Mouse (Mus musculus): ENCODE measurements around the gene Fgf3. TPM values are rescaled to one million over a fixed set of nuclear protein-coding genes. Genes with fewer than 3 reads are reported as not detected.

Gene Fgf3
- total and polyA plus RNA-seq, 2 experiments from 2014 or later: 1.9 to 6.1 TPM

DNA sequence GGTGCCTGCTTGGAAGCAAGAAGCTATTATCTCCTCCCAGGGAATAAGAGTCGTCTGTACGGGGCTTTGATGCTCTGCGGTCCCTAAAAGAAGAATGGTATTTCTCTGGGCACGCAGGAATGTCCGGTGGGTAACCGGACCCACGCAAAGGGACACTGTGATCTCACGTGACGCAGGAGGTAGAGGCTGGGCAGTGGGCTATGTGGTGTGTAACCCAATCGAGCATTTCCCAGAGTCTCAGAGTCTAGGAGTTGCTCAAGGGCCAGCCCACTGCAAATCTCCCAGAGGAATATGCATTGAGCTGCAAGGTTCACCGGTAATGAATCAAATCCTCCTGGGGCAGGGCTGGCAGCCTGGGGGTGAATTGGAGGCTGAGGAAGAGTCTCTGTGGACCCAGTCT is 9.5 kb upstream of the Fgf3 start:
- TF ChIP-seq CTCF (IDR thresholded peaks at IDR 0.05; ENCODE audit: low read depth): no peak
- H3K4me2 ChIP-seq (ENCODE audit: low read depth): no peak overlapping the region
- no peaks in the 10 kb centered on the region for H3K4me1 ChIP-seq (ENCODE audit: insufficient read depth)
- no peaks in the 10 kb centered on the region for H3K36me3 ChIP-seq (ENCODE audit: insufficient read depth)
- H3K9ac ChIP-seq: no peak overlapping the region
- DNase-seq (no peak), ATAC-seq (no peak)
- no peak overlapping the region for H3K27ac ChIP-seq (ENCODE audit: low read depth, low read length)
- no peak overlapping the region for H3K4me3 ChIP-seq (ENCODE audit: low read depth, low read length)
- no peaks in the 10 kb centered on the region for H3K27me3 ChIP-seq (ENCODE audit: insufficient read depth, low read length)
- H3K9me3 ChIP-seq (ENCODE audit: low read length): no peaks in the 10 kb centered on the region
- WGBS: 50% methylated on average over 11 of the region's 11 CpGs

DNA sequence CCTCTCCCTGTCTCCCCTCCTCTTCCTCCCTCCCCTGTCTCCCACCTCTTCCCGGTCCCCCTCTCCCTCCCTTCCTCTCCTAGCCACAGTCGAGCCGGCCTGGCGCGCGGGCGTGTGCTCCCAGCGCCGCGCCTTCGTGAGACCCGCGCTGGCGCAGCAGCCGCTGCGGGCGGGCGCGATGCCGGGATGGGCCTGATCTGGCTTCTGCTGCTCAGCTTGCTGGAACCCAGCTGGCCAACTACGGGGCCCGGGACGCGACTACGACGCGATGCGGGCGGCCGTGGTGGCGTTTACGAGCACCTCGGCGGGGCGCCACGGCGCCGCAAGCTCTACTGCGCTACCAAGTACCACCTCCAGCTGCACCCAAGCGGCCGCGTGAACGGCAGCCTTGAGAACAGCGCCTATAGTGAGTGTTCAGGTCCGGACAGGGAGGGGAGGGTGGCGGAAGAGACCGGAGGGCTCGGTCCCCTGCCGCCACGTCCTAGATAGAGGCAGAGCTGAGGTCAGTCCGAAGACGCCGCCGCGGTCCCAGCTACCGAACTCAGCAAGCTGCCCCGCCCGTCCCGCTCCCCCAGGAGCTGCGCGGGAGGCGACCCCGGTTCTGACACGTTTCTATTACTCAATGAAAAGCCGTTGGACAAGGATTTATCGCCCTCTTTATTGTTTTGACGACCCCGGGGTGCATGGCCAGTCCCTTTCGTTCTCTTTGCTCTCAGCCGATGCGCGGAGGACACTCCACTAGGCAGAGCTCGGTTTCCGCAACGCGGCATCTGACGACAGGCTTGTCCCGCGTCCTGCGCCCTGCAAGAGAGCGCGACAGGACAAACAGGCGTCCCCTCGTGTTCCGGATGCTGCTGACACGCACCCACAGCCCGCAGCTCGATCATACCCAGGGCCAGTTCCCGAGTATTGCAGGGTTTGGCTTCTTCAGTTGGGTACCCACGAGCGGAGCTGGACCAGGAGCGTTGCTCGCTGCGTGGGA is 930 bp downstream of the Fgf3 start:
- ATAC-seq (peak; percentile 83), DNase-seq (peak; percentile 52)
- Histone ChIP-seq H3K9me3 (ENCODE audit: low read length) (no peaks in the 10 kb centered on the region), H3K4me1 (ENCODE audit: insufficient read depth) (no peaks in the 10 kb centered on the region), H3K27ac (ENCODE audit: low read depth, low read length) (no peak overlapping the region), H3K9ac (peak overlapping the region; percentile 46; the same call in 1 of the 2 replicates), H3K36me3 (ENCODE audit: insufficient read depth) (no peaks in the 10 kb centered on the region), H3K27me3 (ENCODE audit: insufficient read depth, low read length) (peaks cover 46% of the 10 kb centered on the region), H3K4me3 (ENCODE audit: low read depth, low read length) (peak overlapping the region; percentile 43), H3K4me2 (ENCODE audit: low read depth) (peak overlapping the region; percentile 61)
- TF ChIP-seq CTCF (IDR thresholded peaks at IDR 0.05; ENCODE audit: low read depth): peak; percentile 29
- under 1% methylated on average over 94 of the region's 94 CpGs for WGBS

DNA sequence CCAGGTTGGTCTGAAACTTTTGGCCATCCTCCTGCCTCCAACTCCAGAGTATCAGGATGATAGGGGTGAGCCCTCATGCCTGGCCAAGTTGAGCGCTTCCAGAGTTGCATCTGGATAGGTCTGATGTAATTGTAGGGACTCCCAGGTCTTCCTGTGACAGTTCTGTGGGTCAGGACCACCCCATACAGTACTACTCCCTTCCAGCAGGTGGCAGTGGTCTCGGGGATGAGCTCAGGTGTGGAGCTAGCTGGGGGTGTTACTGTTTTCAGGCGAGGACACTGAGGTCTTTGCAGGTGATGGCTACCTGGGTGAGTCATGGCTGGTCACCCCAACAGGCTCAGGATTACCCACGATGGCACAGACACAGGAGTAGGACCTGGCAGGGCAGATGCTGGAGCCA is 8.3 kb downstream of the Fgf3 start:
- 25% methylated on average over 4 of the region's 4 CpGs for WGBS
- ATAC-seq: no peak
- no peak overlapping the region for H3K27ac ChIP-seq (ENCODE audit: low read depth, low read length)
- H3K4me3 ChIP-seq (ENCODE audit: low read depth, low read length): no peak overlapping the region
- H3K9me3 ChIP-seq (ENCODE audit: low read length): no peaks in the 10 kb centered on the region
- peak; percentile 67 for TF ChIP-seq CTCF (IDR thresholded peaks at IDR 0.05; ENCODE audit: low read depth)
- no peak for DNase-seq
- peaks cover 4% of the 10 kb centered on the region; the same call in 1 of the 2 replicates for H3K27me3 ChIP-seq (ENCODE audit: insufficient read depth, low read length)
- H3K4me1 ChIP-seq (ENCODE audit: insufficient read depth): no peaks in the 10 kb centered on the region
- H3K4me2 ChIP-seq (ENCODE audit: low read depth): no peak overlapping the region
- no peaks in the 10 kb centered on the region for H3K36me3 ChIP-seq (ENCODE audit: insufficient read depth)
- no peak overlapping the region for H3K9ac ChIP-seq

DNA sequence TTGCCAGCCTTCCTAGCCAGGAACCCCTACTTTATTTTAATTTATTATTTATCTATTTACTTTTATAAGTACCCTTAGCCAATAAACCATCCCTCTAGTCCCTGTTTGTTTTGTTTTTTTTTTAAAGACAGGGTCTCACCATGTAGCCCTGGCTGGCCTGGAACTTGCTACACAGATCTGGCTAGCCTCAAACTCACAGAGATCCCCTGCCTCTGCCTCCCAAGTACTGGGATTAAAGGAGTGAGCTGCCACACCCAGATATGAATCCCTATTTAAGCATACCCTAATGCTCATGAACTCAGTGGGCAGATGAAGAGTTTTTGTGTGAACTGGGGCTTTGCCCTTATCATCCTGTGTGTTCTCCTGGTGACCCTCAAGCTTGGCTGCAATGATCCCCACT is 9.2 kb downstream of the Fgf3 start, which contains the start of gene Fgf4:
Fgf4 (plus strand) TSS at position 301 of the 400 bp plus-strand sequence.
- Histone ChIP-seq H3K27me3 (ENCODE audit: insufficient read depth, low read length) (no peaks in the 10 kb centered on the region), H3K9ac (no peak within 1 kb of the TSS), H3K27ac (ENCODE audit: low read depth, low read length) (no peak within 1 kb of the TSS), H3K36me3 (ENCODE audit: insufficient read depth) (no peaks in the 10 kb centered on the region), H3K4me3 (ENCODE audit: low read depth, low read length) (no peak within 1 kb of the TSS), H3K9me3 (ENCODE audit: low read length) (no peaks in the 10 kb centered on the region), H3K4me1 (ENCODE audit: insufficient read depth) (no peaks in the 10 kb centered on the region), H3K4me2 (ENCODE audit: low read depth) (no peak within 1 kb of the TSS)
- DNase-seq (no peak), ATAC-seq (no peak)
- TF ChIP-seq CTCF (IDR thresholded peaks at IDR 0.05; ENCODE audit: low read depth): no peak

DNA sequence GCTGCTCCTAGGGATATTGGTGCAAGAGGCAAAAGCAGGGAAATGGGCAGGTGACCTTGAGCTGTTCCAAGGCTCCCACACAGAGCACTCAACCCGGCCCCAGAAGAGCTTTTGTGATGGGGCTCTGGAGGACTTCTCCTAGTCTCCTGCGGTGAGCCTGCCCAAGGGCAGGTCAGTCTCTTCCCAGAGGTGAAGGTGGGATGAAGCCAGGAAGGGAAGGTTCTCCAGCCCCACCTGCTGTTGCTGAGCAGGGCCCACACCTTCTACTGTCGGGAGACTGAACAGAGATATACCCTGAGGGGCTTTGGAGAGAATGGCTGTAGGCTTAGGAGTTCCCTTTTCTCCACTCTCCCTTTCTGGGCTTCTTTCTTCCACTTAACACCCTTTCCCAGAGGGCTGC is 13.4 kb downstream of the Fgf3 start:
- TF ChIP-seq CTCF (IDR thresholded peaks at IDR 0.05; ENCODE audit: low read depth): no peak
- Histone ChIP-seq H3K4me3 (ENCODE audit: low read depth, low read length) (no peak overlapping the region), H3K4me1 (ENCODE audit: insufficient read depth) (no peaks in the 10 kb centered on the region), H3K4me2 (ENCODE audit: low read depth) (no peak overlapping the region), H3K27me3 (ENCODE audit: insufficient read depth, low read length) (no peaks in the 10 kb centered on the region), H3K9ac (no peak overlapping the region), H3K36me3 (ENCODE audit: insufficient read depth) (no peaks in the 10 kb centered on the region), H3K9me3 (ENCODE audit: low read length) (no peaks in the 10 kb centered on the region), H3K27ac (ENCODE audit: low read depth, low read length) (no peak overlapping the region)
- DNase-seq (no peak), ATAC-seq (no peak)
- WGBS: 60% methylated on average over 3 of the region's 3 CpGs

DNA sequence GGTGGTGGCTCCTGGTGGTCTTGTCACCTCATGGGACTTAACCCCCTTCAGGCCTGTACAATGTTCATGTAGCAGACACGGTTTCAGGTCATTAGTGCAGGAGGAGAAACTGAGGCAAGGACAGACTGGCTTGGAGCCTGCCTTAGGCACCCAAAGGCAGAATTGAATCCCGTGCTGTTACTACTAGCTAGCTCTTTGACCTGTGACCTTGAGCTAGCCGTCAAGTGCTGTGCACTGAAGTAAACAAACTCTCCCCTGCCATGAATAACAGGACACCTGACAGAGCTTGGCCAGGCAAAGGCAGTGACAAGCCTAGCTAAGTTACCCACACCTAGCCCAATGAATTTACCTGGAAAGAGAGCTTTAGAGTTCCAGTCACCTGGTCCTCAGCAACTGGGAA is 17.1 kb downstream of the Fgf3 start:
- H3K27ac ChIP-seq (ENCODE audit: low read depth, low read length): no peak overlapping the region
- 66% methylated on average over 3 of the region's 3 CpGs for WGBS
- H3K9ac ChIP-seq: no peak overlapping the region
- no peak overlapping the region for H3K4me3 ChIP-seq (ENCODE audit: low read depth, low read length)
- DNase-seq: no peak
- TF ChIP-seq CTCF (IDR thresholded peaks at IDR 0.05; ENCODE audit: low read depth): no peak
- no peaks in the 10 kb centered on the region for H3K4me1 ChIP-seq (ENCODE audit: insufficient read depth)
- no peak overlapping the region for H3K4me2 ChIP-seq (ENCODE audit: low read depth)
- no peaks in the 10 kb centered on the region for H3K9me3 ChIP-seq (ENCODE audit: low read length)
- H3K36me3 ChIP-seq (ENCODE audit: insufficient read depth): no peaks in the 10 kb centered on the region
- no peak for ATAC-seq
- peaks cover 4% of the 10 kb centered on the region for H3K27me3 ChIP-seq (ENCODE audit: insufficient read depth, low read length)

DNA sequence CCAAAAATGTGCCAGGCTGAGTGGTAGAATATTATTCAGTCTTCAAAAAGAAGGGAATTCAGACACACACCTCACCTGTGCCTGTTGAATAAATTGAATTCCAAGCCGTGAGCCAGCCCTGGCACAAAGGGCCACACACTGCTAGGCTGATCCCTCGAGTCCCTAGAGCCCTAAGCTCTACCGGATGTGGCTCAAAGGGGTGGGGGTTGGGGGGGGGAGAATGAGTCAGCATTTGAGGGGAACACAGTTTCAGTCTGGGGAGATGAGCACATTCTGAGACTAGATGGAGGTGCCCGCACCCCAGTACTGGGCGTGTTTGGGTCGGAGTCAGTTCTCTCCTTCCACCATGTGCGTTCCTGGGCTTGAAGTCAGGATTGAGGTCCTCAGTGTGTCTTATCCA is 19.3 kb downstream of the Fgf3 start:
- 87% methylated on average over 7 of the region's 7 CpGs for WGBS
- no peak for ATAC-seq

More for the DNA sequence above, 19.3 kb downstream of the Fgf3 start:
- Histone ChIP-seq H3K4me3 (ENCODE audit: low read depth, low read length) (no peak overlapping the region), H3K9me3 (ENCODE audit: low read length) (no peaks in the 10 kb centered on the region), H3K9ac (no peak overlapping the region), H3K27me3 (ENCODE audit: insufficient read depth, low read length) (peaks cover 26% of the 10 kb centered on the region), H3K4me2 (ENCODE audit: low read depth) (no peak overlapping the region), H3K27ac (ENCODE audit: low read depth, low read length) (no peak overlapping the region), H3K4me1 (ENCODE audit: insufficient read depth) (no peaks in the 10 kb centered on the region), H3K36me3 (ENCODE audit: insufficient read depth) (no peaks in the 10 kb centered on the region)
- TF ChIP-seq CTCF (IDR thresholded peaks at IDR 0.05; ENCODE audit: low read depth): no peak
- DNase-seq: no peak

All from forebrain, postnatal 0 days (tissue).